ENCODE assay signal across 21 mouse cellular contexts in the genomic region with DNA sequence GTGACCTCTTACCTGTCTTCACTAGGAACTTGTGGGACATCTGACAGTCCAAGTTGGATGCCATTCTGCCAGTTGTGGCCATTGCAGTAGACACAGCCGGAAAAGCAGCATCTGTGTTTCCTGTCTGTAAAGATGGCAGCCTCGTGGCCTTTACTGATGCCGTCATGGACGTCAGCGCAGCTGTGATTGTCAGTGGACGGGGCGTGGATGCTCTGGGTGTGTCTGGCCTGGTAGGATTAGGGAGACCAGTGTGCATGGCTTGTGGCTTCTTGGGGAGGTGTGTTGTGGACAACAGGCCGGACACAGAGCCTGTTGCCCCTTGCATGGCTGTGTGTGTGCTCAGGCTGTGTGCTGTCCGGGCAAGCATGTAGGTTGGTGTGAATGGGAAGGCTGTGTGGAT.
DNase-seq lines count a peak whose midpoint lies in the region; ATAC-seq and TF ChIP-seq lines count a peak whose summit lies in the region.
"Had no signal": no experiment of that assay in that cellular context is flagged by ENCODE, and none has a peak within 500 bp of the region (broad histone marks: within the 10 kb centered on the region; RNA-seq: fewer than 3 reads in every experiment).

No protein-coding gene starts in this region.

- H3ac ChIP-seq in myocyte (ENCODE audit: control insufficient read depth, insufficient read length): no peak overlapping the region

- DNase-seq in limb, embryonic 10.5 days (ENCODE audit: low spot score): no peak
- no peak for DNase-seq in embryonic facial prominence, embryonic 10.5 days (ENCODE audit: low spot score)
- DNase-seq: adrenal gland, adult 2 months; adrenal gland, adult 8-10 months; adrenal gland, postnatal 10 days; adrenal gland, postnatal 14 days; adrenal gland, postnatal 25 days; adrenal gland, postnatal 36 days; B cell, adult 2 months; cerebellum, adult 11 months; cerebellum, adult 11-12 months; cerebellum, adult 18-20 months had no signal

- H3K4me3 ChIP-seq in limb, embryonic 15.5 days: no peak overlapping the region
- no peak overlapping the region for H3K4me3 ChIP-seq in limb, embryonic 10.5 days
- H3K4me3 ChIP-seq in megakaryocyte, embryonic 14.5 days (replicated peaks): peak overlapping the region; percentile 43
- H3K4me3 ChIP-seq in myocyte: no peak overlapping the region
- no peak overlapping the region for H3K4me3 ChIP-seq in embryonic facial prominence, embryonic 10.5 days

- no peaks in the 10 kb centered on the region for H3K36me3 ChIP-seq in limb, embryonic 15.5 days
- no peaks in the 10 kb centered on the region for H3K36me3 ChIP-seq in limb, embryonic 10.5 days
- no peaks in the 10 kb centered on the region for H3K36me3 ChIP-seq in megakaryocyte, embryonic 14.5 days (replicated peaks; ENCODE audit: low read length)
- H3K36me3 ChIP-seq in myocyte (ENCODE audit: control insufficient read depth, insufficient read depth): no peaks in the 10 kb centered on the region
- no peaks in the 10 kb centered on the region for H3K36me3 ChIP-seq in embryonic facial prominence, embryonic 10.5 days (replicated peaks)
- H3K36me3 ChIP-seq: G1E had no signal

- no peak overlapping the region for H3K9ac ChIP-seq in limb, embryonic 15.5 days

- H3K9me3 ChIP-seq in limb, embryonic 15.5 days: no peaks in the 10 kb centered on the region
- no peaks in the 10 kb centered on the region for H3K9me3 ChIP-seq in limb, embryonic 10.5 days (replicated peaks)
- no peaks in the 10 kb centered on the region for H3K9me3 ChIP-seq in megakaryocyte, embryonic 14.5 days
- H3K9me3 ChIP-seq in embryonic facial prominence, embryonic 10.5 days: no peaks in the 10 kb centered on the region
- H3K9me3 ChIP-seq: G1E had no signal

- ATAC-seq in limb, embryonic 15.5 days (ENCODE audit: insufficient number of reproducible peaks, low FRiP score, low TSS enrichment, low read depth): peak; percentile 17; the same call in 1 of the 2 replicates
- no peak for ATAC-seq in megakaryocyte, adult 5-6 weeks (ENCODE audit: poor library complexity, severe bottlenecking)
- ATAC-seq: activated CD4-positive, CD25-positive, alpha-beta regulatory T cell, adult 4 months; CD4-positive, CD25-positive, alpha-beta regulatory T cell, adult 4 months; Patski had no signal

- no peak for TF ChIP-seq POLR2A in myocyte (IDR thresholded peaks at IDR 0.05; ENCODE audit: insufficient read length, low read depth)

- no peaks in the 10 kb centered on the region for H3K4me1 ChIP-seq in limb, embryonic 15.5 days
- peaks cover 12% of the 10 kb centered on the region; the same call in 1 of the 2 replicates for H3K4me1 ChIP-seq in limb, embryonic 10.5 days
- peaks cover 4% of the 10 kb centered on the region; the same call in 1 of the 2 replicates for H3K4me1 ChIP-seq in megakaryocyte, embryonic 14.5 days
- peaks cover 27% of the 10 kb centered on the region for H3K4me1 ChIP-seq in embryonic facial prominence, embryonic 10.5 days

- peaks cover 7% of the 10 kb centered on the region; the same call in 1 of the 2 replicates for H3K27me3 ChIP-seq in limb, embryonic 15.5 days
- no peaks in the 10 kb centered on the region for H3K27me3 ChIP-seq in limb, embryonic 10.5 days (ENCODE audit: low read depth, poor library complexity, severe bottlenecking)
- peaks cover 23% of the 10 kb centered on the region for H3K27me3 ChIP-seq in megakaryocyte, embryonic 14.5 days (replicated peaks)
- no peaks in the 10 kb centered on the region for H3K27me3 ChIP-seq in myocyte (ENCODE audit: control insufficient read depth, insufficient read depth, insufficient read length)
- H3K27me3 ChIP-seq in embryonic facial prominence, embryonic 10.5 days (replicated peaks; ENCODE audit: low read depth, poor library complexity, severe bottlenecking): 0 out of 2 replicates have a peak, but pooled peaks cover 9% of the 10 kb centered on the region
- H3K27me3 ChIP-seq: CH12.LX, Patski had no signal

- H3K27ac ChIP-seq in limb, embryonic 15.5 days: no peak overlapping the region
- H3K27ac ChIP-seq in limb, embryonic 10.5 days: no peak overlapping the region
- no peak overlapping the region for H3K27ac ChIP-seq in embryonic facial prominence, embryonic 10.5 days (replicated peaks)

- H3K79me2 ChIP-seq in myocyte (ENCODE audit: control insufficient read depth, insufficient read depth): no peaks in the 10 kb centered on the region

- no peak overlapping the region for H3K4me2 ChIP-seq in limb, embryonic 15.5 days
- H3K4me2 ChIP-seq in myocyte (ENCODE audit: low read depth): no peak overlapping the region

- 87% methylated on average over 9 of the region's 9 CpGs for WGBS in limb, embryonic 15.5 days
- WGBS in limb, embryonic 10.5 days: 89% methylated on average over 9 of the region's 9 CpGs
- 90% methylated on average over 9 of the region's 9 CpGs for WGBS in embryonic facial prominence, embryonic 10.5 days

TF ChIP-seq in myocyte, 11 proteins besides CTCF, POLR2A, EP300 and RAD21:
- TF ChIP-seq MYOG (IDR thresholded peaks at IDR 0.05; ENCODE audit: control insufficient read depth in 1 of 3, insufficient read depth in 1 of 3, insufficient read length in 2 of 3, low read depth in 2 of 3): peak in 1 of 3 experiments; percentile 55
- TF ChIP-seq TCF12 (IDR thresholded peaks at IDR 0.05; ENCODE audit: insufficient read depth, poor library complexity, severe bottlenecking): no peak
- no peak for TF ChIP-seq REST (IDR thresholded peaks at IDR 0.05; ENCODE audit: insufficient read depth, insufficient read length)
- TF ChIP-seq TCF3 (IDR thresholded peaks at IDR 0.05; ENCODE audit: insufficient read length, low read depth): peak; percentile 9
- TF ChIP-seq MYOD1 (IDR thresholded peaks at IDR 0.05; ENCODE audit: control insufficient read depth in 1 of 3, insufficient read length in 2 of 3, low read depth in 2 of 3): peak in 2 of 3 experiments; percentile 58 to 74
